Mouse (Mus musculus) layer of hippocampus, postnatal 25 days (tissue): ENCODE measurements at regions not wholly inside any gene's neighbourhood (a gene's known extent, or its start where the extent isn't known, plus 50 kb on each side); places are given as distances from the start of the nearest gene placed in this dataset.

Source experiments
- DNase-seq, 2 experiments: peaks; one replicate each; pipeline ENCODE4 v3.0.0; 2022; ENCODE audit warnings: mixed read lengths in 2 of 2, low spot score in 1 of 2; ENCODE audit errors: extremely low spot score in 1 of 2

DNA sequence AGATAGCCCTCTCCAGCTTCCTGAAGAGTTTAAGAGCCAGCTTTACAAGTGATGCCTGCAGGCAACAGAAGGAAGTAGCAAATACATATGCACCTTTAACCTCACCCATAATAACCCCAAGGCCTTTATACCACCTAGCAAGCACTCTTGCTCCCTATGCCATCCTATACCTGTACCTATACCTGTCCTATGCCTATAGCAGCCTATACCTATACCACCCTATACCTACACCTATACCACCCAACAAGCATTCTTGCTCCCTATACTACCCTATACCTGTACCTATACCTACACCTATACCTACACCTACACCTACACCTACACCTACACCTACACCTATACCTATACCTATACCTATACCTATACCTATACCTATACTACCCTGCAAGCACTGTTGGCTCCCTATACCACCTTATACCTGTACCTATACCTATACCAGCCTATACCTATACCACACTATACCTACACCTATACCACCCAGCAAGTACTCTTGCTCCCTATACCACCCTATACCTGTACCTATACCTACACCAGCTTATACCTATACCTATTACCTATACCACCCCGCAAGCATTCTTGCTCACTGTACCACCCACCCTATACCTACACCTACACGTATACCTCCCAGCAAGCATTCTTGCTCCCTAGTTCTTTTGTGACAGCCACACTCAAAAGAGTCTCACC lies 120.9 kb downstream of the Mycn start:
- DNase-seq: no peak

- DNase-seq: no peak
Observed at GRCm38 (mm10) chr12:12819746-12820145, 122.0 kb downstream of the Mycn start.

- no peak for DNase-seq
Observed at GRCm38 (mm10) chr12:12814693-12815092, 127.0 kb downstream of the Mycn start.

- no peak for DNase-seq
Observed at GRCm38 (mm10) chr12:12812873-12813272, 128.8 kb downstream of the Mycn start.

DNA sequence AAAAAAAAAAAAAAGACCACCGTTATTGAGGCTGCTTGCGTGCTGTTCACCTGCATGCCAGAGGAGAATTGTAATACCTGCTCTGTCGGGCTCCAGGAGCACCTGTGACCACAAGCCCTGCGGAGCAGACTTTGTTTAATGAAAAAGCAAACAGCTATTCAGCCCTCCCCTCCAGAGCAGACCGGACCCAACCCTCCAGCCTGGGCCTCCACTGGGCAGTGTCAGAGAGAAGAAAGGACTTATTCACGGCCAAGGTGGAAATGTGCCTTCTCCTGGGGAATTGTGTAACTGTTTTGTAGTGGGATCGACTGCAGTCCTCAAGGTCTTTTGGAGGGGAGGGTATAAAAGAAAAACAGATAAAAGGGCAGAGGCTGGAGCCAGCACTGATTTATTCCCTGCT lies 130.8 kb downstream of the Mycn start:
- no peak for DNase-seq

GRCm38 (mm10) chr12:12810159-12810885 lies 131.4 kb downstream of the Mycn start:
- DNase-seq: peak; percentile 25 to 44

DNA sequence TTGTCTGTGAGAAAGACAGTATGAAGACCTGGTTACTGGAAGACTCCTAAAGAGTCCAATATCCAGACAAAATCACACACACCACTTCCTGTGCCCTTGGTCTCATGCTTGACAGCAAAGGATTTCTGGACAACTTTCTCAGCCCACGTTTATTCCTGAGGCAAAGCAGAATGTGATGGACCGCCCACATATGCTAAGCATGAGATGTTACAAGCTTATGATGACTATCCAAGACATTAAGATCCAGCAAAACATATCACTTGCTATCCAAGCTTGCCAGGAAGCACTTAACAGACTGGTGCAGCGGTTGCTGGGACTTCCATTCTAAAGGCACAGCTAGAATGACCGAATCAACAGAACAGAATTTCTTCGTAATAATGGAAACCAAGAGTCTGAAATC lies 133.6 kb downstream of the Mycn start:
- DNase-seq: no peak

- DNase-seq: no peak
Observed at GRCm38 (mm10) chr12:12803602-12804001, 138.1 kb downstream of the Mycn start.

DNA sequence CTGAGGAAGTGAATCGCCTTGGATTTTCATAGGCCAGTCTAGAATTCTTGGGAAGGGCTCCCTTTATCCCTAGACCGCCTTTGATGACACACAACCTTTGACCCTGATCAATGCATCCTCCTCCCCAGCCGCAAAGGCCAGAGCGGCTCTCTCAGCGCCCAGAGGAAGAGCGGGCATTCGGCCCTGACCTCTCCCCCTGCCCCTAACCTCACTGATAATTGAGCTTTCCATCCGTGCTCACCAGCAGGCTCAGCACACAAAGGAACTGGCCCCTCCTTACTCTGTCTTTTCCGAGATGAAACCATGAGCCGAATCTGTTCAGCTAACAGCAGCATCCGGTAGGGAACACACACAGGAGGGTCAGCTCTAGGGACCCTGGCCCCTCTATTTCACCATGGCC lies 139.3 kb downstream of the Mycn start:
- no peak for DNase-seq

- no peak for DNase-seq
Observed at GRCm38 (mm10) chr12:12801700-12802099, 140.0 kb downstream of the Mycn start.

GRCm38 (mm10) chr12:12800120-12800519 lies 141.6 kb downstream of the Mycn start:
- DNase-seq: no peak

GRCm38 (mm10) chr12:12789052-12789451 lies 152.7 kb downstream of the Mycn start:
- no peak for DNase-seq

- DNase-seq: no peak
Observed at GRCm38 (mm10) chr12:12788263-12788852, 153.4 kb downstream of the Mycn start.

- DNase-seq: no peak
Observed at GRCm38 (mm10) chr12:12787608-12788262, 154.0 kb downstream of the Mycn start.

DNA sequence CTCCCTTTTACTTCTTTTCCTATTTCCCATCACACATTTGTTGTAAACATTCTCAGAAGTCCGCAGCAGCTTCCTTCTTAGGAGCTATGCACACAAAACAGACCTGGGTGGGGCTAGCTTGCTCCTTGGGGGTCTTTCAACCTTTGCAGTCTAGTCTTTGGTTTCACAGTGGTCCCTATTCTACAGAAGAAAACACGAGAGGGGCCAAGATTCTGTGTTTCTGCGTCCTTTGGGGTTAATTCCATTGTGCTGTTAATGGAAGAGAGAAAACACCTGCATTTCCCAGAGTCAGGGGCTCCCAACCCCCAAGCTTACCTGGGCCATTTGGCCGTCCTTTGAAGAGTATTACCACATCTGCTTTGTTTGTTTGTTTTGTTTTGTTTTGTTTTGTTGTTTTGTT lies 154.6 kb downstream of the Mycn start:
- DNase-seq: no peak

DNA sequence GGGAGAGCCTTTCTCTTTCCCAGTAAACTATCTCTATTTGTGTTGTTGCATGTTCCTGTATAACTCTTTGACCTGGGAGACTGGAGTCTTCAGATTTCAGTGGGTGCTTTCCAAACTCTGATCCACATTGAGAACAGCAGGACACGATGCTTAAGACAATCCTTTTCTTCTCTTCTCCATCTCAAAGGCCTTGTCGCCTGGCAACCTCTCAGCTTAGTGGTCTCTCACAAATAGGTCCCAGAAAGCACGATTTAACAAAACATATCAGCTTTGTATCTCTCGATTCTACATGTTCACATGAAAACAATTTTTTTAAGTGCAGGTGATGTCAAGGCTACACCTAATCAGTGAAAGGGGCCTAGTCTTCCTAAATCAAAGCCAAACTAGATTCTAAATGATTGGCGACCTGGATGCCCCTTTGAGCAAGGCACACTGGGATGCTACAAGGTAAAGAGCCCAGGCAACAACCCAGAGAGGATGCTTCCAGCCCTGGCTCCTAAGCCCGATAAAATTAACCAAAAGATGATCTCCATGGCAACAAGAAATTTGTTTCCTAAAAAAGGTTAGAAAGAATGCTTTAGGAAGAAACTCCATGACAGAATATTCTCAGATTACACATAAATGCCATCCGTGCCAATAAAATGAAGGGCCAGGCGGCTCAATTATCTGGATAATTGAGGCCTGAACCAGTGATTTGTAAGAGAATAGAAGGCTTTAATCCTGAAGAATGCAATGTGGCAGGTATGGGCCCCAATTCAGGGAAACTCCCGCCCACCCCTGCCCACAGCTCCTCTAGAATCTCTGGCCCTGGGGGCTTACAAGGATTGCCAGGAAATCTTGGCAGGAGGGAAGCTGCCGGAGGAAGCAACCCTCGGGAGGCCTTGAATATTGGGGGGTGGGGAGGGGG lies 157.8 kb downstream of the Mycn start:
- no peak for DNase-seq

GRCm38 (mm10) chr12:12781526-12781925 lies 160.2 kb downstream of the Mycn start:
- no peak for DNase-seq

GRCm38 (mm10) chr12:12778563-12779256 lies 163.0 kb downstream of the Mycn start:
- no peak for DNase-seq

DNA sequence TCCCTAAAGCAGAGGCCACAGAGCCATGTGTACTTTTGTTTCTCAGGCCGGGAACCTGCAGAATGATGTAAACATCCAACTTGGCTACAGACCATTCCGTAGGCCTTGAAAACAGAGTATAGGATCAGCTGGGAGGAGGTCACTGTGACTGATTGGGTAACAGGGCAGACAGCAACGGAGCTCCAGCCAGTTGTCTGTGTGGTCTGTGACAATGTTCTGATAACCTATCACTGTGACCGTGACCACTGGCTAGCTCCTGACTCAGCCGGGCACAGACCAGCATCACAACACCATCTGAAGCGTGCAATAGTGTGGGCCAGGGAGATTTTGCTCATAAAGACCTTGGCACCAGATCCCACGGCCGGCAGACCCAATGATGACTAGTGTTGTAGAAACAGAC lies 164.3 kb downstream of the Mycn start:
- no peak for DNase-seq

DNA sequence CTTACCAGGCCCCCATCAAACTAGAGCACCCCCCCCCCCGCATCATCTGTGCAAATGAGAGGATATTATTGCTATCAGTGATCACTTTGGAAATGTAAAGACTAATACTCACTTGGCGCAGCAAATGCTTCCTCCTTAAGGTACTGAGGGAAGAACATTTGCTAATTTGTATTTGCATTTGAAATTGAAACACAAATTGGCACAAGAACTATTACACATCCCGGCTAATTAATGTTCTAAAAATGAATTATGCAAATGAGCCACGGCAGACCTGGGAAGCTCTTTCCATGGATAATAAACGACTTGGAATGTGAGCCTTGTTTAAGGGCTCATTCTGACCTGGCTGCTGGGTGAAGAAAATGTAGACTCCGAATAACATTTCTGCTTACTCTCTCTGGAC lies 164.9 kb downstream of the Mycn start:
- DNase-seq: no peak
